Mouse (Mus musculus): ENCODE measurements around the gene Trak2. TPM values are rescaled to one million over a fixed set of nuclear protein-coding genes. Genes with fewer than 3 reads are reported as not detected.

The Trak2 gene
- polyA plus RNA-seq (2015; fragmentation: Nextera tagmentation; extraction: Ambion mirVana): 15.0 and 18.7 TPM in 2 replicates

DNA sequence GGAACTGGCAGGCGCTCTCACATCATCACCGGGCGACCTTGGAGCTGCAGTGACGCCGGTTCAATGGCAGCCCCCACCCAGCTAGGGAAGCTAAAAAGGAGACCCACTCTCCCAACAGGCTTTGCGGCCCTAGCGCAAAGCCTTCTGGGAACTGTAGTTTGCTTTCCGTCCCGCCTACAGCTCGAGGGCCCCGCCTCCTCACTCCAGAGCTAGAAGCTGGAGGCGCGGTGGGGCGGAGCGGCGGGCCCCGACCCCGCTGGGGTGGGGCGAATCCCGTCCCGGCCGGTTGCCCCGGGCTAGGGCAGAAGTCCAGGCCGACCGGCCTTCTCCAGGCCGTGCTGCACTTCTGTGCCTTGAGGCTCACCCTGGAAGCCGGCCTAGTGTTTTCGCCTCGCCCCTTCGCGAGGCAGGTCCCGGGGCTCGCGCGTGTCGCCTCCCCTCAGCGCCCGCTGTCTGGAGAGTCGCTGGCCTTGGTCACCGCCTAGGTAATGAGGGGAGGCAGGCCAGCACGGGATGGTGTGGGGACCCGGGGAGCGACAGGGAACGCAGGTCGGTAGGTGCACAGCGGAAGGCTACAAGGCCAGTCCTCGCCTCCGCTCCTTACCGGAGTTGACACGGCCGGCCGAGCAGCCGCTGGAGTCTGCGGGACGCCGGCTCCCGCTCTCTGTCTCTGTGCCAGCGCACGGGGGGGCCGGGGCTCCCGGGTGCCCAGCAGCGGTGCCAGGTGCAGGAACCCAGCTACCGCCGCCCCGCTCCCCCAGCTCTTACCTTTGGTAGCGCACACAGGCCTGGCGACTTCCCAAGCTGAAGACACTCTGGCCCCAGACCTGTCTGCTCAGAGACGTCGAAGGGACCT is at the start of gene Trak2, which contains the start of gene Stradb:
Gene Trak2, minus strand, starts transcription at position 65 of the 856 bp plus-strand sequence.
Gene Stradb, plus strand, starts transcription at position 157 of the 856 bp plus-strand sequence.
- Histone ChIP-seq H3K4me2 (ENCODE audit: low read length) (peak within 1 kb of the TSS; percentile 73), H3K27me3 (replicated peaks; ENCODE audit: control insufficient read depth, insufficient read depth, low read length) (no peaks in the 10 kb centered on the region), H3K4me1 (ENCODE audit: control insufficient read depth, insufficient read depth, low read depth, low read length) (peaks cover 32% of the 10 kb centered on the region), H3K9me3 (ENCODE audit: control insufficient read depth, low read length) (no peaks in the 10 kb centered on the region), H3K9ac (ENCODE audit: low read depth, low read length) (peak within 1 kb of the TSS; percentile 92), H3K4me3 (ENCODE audit: low read length) (peak within 1 kb of the TSS; percentile 83), H3K27ac (ENCODE audit: low read depth, low read length) (peak within 1 kb of the TSS; percentile 87), H3K36me3 (ENCODE audit: control insufficient read depth, insufficient read depth, low read length) (0 out of 2 replicates have a peak, but pooled peaks cover 3% of the 10 kb centered on the region)
- peak; percentile 97 for ATAC-seq
- whole genome bisulfite sequencing: 0% methylated on average over 57 of the region's 69 CpGs

DNA sequence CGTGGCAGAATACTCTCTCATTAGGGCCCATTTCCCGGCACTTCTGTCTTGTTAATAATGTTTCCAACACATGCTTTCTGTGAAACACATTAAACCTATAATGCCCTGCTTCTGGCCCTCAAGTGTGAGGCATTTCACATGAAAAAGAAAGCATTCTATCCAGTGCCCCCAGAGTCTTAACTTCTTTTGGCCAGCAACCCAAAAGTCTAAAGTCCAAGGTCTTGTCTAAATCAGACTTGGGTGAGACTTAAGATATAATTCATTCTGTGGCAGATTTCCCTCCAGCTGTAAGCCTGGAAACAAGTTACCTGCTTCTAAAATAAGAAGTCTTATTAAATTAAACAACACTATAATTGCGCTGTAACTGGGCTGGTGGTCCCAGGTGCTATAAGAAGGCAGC is 48.3 kb upstream of the Trak2 start:
- Histone ChIP-seq H3K4me2 (ENCODE audit: low read length) (no peak overlapping the region), H3K4me3 (ENCODE audit: low read length) (no peak overlapping the region), H3K9ac (ENCODE audit: low read depth, low read length) (no peak overlapping the region), H3K36me3 (ENCODE audit: control insufficient read depth, insufficient read depth, low read length) (no peaks in the 10 kb centered on the region), H3K27me3 (replicated peaks; ENCODE audit: control insufficient read depth, insufficient read depth, low read length) (no peaks in the 10 kb centered on the region), H3K9me3 (ENCODE audit: control insufficient read depth, low read length) (no peaks in the 10 kb centered on the region), H3K4me1 (ENCODE audit: control insufficient read depth, insufficient read depth, low read depth, low read length) (no peaks in the 10 kb centered on the region), H3K27ac (ENCODE audit: low read depth, low read length) (no peak overlapping the region)
- WGBS: 67% methylated on average over 3 of the region's 3 CpGs
- ATAC-seq: no peak

DNA sequence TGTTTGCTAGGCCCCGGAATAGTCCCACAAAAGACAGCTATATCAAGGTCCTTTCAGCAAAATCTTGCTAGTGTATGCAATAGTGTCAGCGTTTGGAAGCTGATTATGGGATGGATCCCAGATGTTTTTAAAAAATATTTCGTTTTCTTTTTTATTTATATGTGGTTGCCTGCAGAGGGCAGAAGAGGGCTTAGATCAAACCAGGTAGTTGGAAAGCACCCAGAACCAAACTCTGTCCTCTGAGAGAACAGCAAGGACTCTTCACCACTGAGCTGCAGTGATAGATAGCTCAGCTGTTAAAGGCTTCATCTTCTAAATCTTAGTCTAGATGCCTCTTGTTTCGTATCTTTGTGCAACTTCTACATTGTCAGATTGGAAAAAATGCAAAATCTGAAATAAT is 36.0 kb upstream of the Trak2 start:
- no peak overlapping the region for H3K4me3 ChIP-seq (ENCODE audit: low read length)
- ATAC-seq: no peak
- no peak overlapping the region for H3K9ac ChIP-seq (ENCODE audit: low read depth, low read length)
- H3K4me1 ChIP-seq (ENCODE audit: control insufficient read depth, insufficient read depth, low read depth, low read length): no peaks in the 10 kb centered on the region
- H3K4me2 ChIP-seq (ENCODE audit: low read length): no peak overlapping the region
- 47% methylated on average over 4 of the region's 4 CpGs for WGBS
- H3K27me3 ChIP-seq (replicated peaks; ENCODE audit: control insufficient read depth, insufficient read depth, low read length): no peaks in the 10 kb centered on the region
- H3K27ac ChIP-seq (ENCODE audit: low read depth, low read length): no peak overlapping the region
- no peaks in the 10 kb centered on the region for H3K36me3 ChIP-seq (ENCODE audit: control insufficient read depth, insufficient read depth, low read length)
- H3K9me3 ChIP-seq (ENCODE audit: control insufficient read depth, low read length): no peaks in the 10 kb centered on the region

DNA sequence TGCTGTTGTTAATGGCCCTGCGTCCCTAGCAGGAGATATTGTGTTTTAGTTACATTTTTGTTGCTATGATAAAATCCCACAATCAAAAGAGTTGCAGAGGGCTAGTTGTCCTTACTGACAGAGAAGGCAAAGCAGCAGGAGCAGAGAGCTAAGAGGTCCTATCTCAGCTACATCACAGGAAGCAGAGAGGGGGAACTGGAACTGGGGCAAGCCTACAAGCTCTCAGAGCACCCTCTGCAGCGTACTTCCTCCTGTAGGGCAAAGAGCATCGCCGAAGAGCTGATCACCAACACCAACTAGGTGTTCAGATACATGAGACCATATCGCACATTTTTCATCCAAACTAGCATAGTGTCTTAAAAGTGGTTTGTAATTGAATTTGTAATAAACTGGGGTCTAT is 22.1 kb upstream of the Trak2 start:
- Histone ChIP-seq H3K4me1 (ENCODE audit: control insufficient read depth, insufficient read depth, low read depth, low read length) (no peaks in the 10 kb centered on the region), H3K4me2 (ENCODE audit: low read length) (no peak overlapping the region), H3K36me3 (ENCODE audit: control insufficient read depth, insufficient read depth, low read length) (peaks cover 14% of the 10 kb centered on the region), H3K27ac (ENCODE audit: low read depth, low read length) (no peak overlapping the region), H3K27me3 (replicated peaks; ENCODE audit: control insufficient read depth, insufficient read depth, low read length) (no peaks in the 10 kb centered on the region), H3K9me3 (ENCODE audit: control insufficient read depth, low read length) (no peaks in the 10 kb centered on the region), H3K9ac (ENCODE audit: low read depth, low read length) (no peak overlapping the region), H3K4me3 (ENCODE audit: low read length) (no peak overlapping the region)
- ATAC-seq: no peak
- 93% methylated on average over 5 of the region's 5 CpGs for WGBS

DNA sequence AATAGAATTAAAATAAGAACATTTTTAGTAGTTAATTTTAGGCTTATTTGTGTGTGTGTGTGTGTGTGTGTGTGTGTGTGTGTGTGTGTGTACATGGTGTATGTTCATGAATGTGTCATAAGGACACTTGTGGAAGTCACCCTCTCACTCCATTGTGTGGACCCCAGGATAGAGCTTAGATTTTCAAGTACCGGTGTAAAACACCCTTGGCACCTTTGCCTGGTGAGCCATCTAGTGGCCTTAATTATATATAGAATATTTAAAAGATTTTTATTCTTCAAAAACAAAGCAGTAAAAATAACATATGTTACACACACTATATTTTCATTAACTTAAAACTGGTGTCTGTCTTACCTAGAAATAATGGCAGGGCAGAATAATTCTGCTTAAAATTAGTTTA is 20.5 kb upstream of the Trak2 start:
- Histone ChIP-seq H3K27me3 (replicated peaks; ENCODE audit: control insufficient read depth, insufficient read depth, low read length) (no peaks in the 10 kb centered on the region), H3K27ac (ENCODE audit: low read depth, low read length) (no peak overlapping the region), H3K4me3 (ENCODE audit: low read length) (no peak overlapping the region), H3K9ac (ENCODE audit: low read depth, low read length) (no peak overlapping the region), H3K4me1 (ENCODE audit: control insufficient read depth, insufficient read depth, low read depth, low read length) (no peaks in the 10 kb centered on the region), H3K9me3 (ENCODE audit: control insufficient read depth, low read length) (no peaks in the 10 kb centered on the region), H3K4me2 (ENCODE audit: low read length) (no peak overlapping the region), H3K36me3 (ENCODE audit: control insufficient read depth, insufficient read depth, low read length) (peaks cover 19% of the 10 kb centered on the region)
- 22% methylated on average over 1 of the region's 1 CpGs for WGBS
- no peak for ATAC-seq

DNA sequence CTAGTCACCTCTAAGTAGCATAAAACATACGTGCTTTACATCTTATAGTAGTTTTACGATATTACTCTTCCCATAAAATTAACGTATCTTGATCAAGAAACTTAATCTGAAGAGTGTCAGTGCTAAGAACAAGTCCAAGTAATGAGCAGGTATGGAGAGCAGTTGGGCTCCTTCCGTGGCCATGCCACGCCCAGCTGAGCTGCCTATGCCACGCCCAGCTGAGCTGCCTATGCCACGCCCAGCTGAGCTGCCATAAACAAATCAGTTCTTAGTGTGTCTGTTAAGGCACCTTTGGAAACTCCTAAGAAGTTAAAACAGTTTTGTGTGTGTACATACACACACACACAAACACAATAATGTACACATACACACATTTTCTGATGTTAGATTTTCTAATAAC is 19.9 kb upstream of the Trak2 start:
- Histone ChIP-seq H3K4me1 (ENCODE audit: control insufficient read depth, insufficient read depth, low read depth, low read length) (no peaks in the 10 kb centered on the region), H3K9me3 (ENCODE audit: control insufficient read depth, low read length) (no peaks in the 10 kb centered on the region), H3K27ac (ENCODE audit: low read depth, low read length) (no peak overlapping the region), H3K9ac (ENCODE audit: low read depth, low read length) (no peak overlapping the region), H3K27me3 (replicated peaks; ENCODE audit: control insufficient read depth, insufficient read depth, low read length) (no peaks in the 10 kb centered on the region), H3K4me2 (ENCODE audit: low read length) (no peak overlapping the region), H3K36me3 (ENCODE audit: control insufficient read depth, insufficient read depth, low read length) (peaks cover 22% of the 10 kb centered on the region), H3K4me3 (ENCODE audit: low read length) (no peak overlapping the region)
- WGBS: 93% methylated on average over 7 of the region's 7 CpGs
- no peak for ATAC-seq

DNA sequence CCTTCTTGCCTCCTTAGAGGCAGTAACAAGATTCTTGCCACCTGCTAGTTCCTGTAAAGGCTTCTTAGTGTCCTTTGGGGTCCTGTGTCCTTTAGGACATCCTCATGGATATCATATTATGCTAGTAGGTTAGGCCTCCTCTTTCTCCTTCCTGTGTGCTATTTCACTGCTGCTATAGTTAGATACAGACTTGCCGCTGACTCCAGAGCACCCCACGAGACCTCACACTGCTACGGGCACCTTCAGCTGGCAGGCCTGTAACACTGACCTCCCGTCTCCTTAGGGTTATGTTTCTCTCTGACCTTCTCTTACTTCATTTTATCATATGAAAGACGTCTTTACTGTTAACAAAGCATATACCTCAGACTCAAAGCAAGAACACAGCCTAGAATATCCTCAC is 11.4 kb upstream of the Trak2 start:
- H3K9ac ChIP-seq (ENCODE audit: low read depth, low read length): no peak overlapping the region
- no peaks in the 10 kb centered on the region for H3K4me1 ChIP-seq (ENCODE audit: control insufficient read depth, insufficient read depth, low read depth, low read length)
- peaks cover 40% of the 10 kb centered on the region for H3K36me3 ChIP-seq (ENCODE audit: control insufficient read depth, insufficient read depth, low read length)
- H3K27ac ChIP-seq (ENCODE audit: low read depth, low read length): no peak overlapping the region
- no peak overlapping the region for H3K4me3 ChIP-seq (ENCODE audit: low read length)
- H3K27me3 ChIP-seq (replicated peaks; ENCODE audit: control insufficient read depth, insufficient read depth, low read length): no peaks in the 10 kb centered on the region
- no peak overlapping the region for H3K4me2 ChIP-seq (ENCODE audit: low read length)
- ATAC-seq: no peak
- WGBS: 89% methylated on average over 5 of the region's 5 CpGs
- no peaks in the 10 kb centered on the region for H3K9me3 ChIP-seq (ENCODE audit: control insufficient read depth, low read length)

DNA sequence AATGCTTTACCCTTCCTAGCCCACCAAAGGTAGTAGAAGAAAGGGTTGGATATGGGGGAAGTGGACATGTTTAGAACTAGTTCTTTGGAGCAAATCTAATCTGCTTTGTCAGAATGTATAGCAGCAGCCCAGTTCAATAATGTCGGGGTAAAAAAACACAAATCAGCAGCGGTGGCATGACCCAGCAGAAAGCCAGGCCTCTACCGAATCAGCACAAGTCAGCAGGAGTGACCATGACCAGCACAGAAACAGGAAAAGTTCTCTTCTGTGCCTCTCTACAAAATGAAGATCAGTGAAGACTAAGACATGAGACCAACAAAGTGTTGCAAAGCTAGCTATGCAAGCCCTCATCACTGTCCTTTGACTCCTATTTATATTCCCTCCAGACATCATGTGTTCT is 9.0 kb upstream of the Trak2 start:
- Histone ChIP-seq H3K9ac (ENCODE audit: low read depth, low read length) (no peak overlapping the region), H3K27me3 (replicated peaks; ENCODE audit: control insufficient read depth, insufficient read depth, low read length) (no peaks in the 10 kb centered on the region), H3K4me3 (ENCODE audit: low read length) (no peak overlapping the region), H3K36me3 (ENCODE audit: control insufficient read depth, insufficient read depth, low read length) (peaks cover 34% of the 10 kb centered on the region), H3K4me1 (ENCODE audit: control insufficient read depth, insufficient read depth, low read depth, low read length) (no peaks in the 10 kb centered on the region), H3K4me2 (ENCODE audit: low read length) (no peak overlapping the region), H3K27ac (ENCODE audit: low read depth, low read length) (no peak overlapping the region), H3K9me3 (ENCODE audit: control insufficient read depth, low read length) (no peaks in the 10 kb centered on the region)
- WGBS: 87% methylated on average over 3 of the region's 3 CpGs
- ATAC-seq: no peak

DNA sequence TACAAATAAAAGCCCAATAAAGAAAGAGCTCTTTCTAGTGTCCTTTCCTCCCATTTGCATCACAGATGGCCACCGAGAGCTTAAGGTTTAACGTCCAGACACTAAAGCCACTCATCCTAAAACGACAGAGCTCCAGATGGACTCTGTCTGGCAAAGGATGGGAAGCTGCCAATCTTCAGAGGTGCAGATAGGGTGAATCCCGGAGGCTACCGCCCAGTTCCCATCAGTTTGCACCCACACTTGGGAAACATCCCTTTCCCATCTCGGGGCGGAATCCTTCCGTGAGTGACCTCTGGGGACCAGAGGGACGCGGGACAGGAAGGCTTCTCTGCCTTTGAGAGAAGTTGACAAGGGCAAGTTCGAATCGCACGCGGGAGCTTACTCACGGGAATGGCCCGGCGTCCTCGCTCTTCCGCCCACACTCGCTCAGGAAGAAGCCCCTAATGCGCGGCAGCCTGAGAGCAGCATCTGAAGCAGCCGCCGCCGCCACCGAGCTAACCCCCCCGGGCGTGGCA is 322 bp downstream of the Trak2 start:
- Histone ChIP-seq H3K9me3 (ENCODE audit: control insufficient read depth, low read length) (no peaks in the 10 kb centered on the region), H3K4me2 (ENCODE audit: low read length) (peak overlapping the region; percentile 67), H3K4me1 (ENCODE audit: control insufficient read depth, insufficient read depth, low read depth, low read length) (peaks cover 36% of the 10 kb centered on the region), H3K36me3 (ENCODE audit: control insufficient read depth, insufficient read depth, low read length) (0 out of 2 replicates have a peak, but pooled peaks cover 3% of the 10 kb centered on the region), H3K4me3 (ENCODE audit: low read length) (peak overlapping the region; percentile 83), H3K9ac (ENCODE audit: low read depth, low read length) (peak overlapping the region; percentile 92), H3K27me3 (replicated peaks; ENCODE audit: control insufficient read depth, insufficient read depth, low read length) (no peaks in the 10 kb centered on the region), H3K27ac (ENCODE audit: low read depth, low read length) (peak overlapping the region; percentile 86)
- ATAC-seq: no peak; the same call in 1 of the 2 replicates
- 0% methylated on average over 28 of the region's 28 CpGs for WGBS

Data from hindbrain, embryonic 16.5 days (tissue).